Mouse (Mus musculus) gonadal fat pad, adult 2 months (tissue): ENCODE measurements around the gene Prrg2. TPM values are rescaled to one million over a fixed set of nuclear protein-coding genes. Genes with fewer than 3 reads are reported as not detected.

Source experiments
- DNase-seq: peaks from one replicate; pipeline ENCODE4 v3.0.0-alpha.2; 2012; ENCODE audit warnings: low read depth
- polyA plus RNA-seq: library from polyadenylated mRNA; depleted of rRNA; stranded (reverse); fragments of >200 nt; gene quantifications from 2 replicates; pipeline ENCODE4 v1.2.3, GENCODE M21; 2012; rRNA removed

The Prrg2 gene
- polyA plus RNA-seq, 1 experiment = 55.7 TPM

DNA sequence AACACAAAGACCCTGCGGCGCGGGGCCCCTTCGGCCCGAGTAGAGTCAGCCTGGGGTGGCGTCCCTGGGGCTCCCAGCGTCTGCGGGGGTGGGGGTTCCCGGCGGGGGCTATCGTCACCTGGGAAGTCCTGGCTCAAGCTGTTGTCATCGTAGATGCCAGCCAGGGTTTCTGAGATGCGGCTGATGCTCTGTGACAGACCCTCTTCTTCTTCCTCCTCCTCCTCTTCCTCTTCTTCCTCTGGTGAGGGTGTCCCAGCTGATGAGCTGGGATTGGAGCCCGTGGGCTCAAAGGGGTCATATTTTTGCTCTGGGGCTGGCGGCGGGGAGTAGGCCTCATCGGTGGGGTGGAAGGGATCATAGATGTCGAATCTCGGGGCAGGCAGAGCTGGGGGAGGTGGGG, 54.1 kb downstream of the Prrg2 start:
- no peak for DNase-seq

- DNase-seq = no peak
These were observed 54.6 kb downstream of the Prrg2 start for GRCm38 (mm10) chr7:45007846-45008245.

DNA sequence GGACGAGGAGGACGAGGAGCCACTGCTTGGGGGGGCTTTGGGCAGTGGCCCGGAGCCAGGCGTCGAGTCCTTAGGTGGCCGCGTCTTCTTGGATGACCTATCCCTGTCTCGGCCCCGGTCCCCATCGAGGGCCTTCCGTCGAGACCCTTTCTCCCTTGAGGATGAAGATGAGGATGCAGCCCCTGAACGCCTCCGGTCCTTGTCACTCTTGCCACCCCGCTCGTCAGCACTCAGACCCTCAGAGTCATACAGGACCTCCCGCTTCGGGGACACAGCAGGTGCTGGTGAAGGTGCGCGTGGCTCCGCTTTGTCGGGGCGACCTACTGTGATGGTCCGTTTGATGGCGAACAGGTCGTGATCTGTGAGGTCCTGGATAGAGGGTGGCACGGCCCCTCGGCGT, 55.3 kb downstream of the Prrg2 start:
- no peak for DNase-seq

DNA sequence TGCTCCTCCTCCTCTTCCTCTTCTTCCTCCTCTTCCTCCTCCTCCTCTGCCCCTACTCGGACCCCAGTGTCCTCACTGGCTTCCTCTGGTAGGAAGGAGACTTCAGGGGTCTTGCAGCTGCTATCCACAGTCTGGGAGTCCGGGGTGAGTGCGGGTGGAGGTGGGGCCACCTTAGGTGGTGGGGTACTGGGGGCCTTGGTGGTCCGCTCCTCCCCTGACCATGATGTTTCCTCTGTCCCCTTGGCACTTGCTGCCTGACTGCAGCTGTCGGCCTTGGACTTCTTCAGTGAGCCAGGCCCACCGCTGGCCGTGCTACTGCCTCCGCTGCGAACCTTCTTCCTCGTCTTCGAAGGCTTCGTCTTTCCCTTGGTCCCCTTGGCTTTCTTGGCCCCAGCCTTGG, 56.0 kb downstream of the Prrg2 start:
- no peak for DNase-seq

- DNase-seq = no peak
These were observed 57.0 kb downstream of the Prrg2 start for GRCm38 (mm10) chr7:45005321-45005992.

- no peak for DNase-seq
These were observed 57.9 kb downstream of the Prrg2 start for GRCm38 (mm10) chr7:45004546-45004945.

Other genes with a start within 250 kb of the Prrg2 start
- 36.7 and 40.5 TPM in 2 replicates for gene Nup62, start 246.6 kb downstream of the Prrg2 start, polyA plus RNA-seq
- 2.1 and 2.7 TPM in 2 replicates for gene Il4i1, start 246.3 kb downstream of the Prrg2 start, polyA plus RNA-seq
- 139 and 143 TPM in 2 replicates for gene Atf5, start 246.0 kb downstream of the Prrg2 start, polyA plus RNA-seq
- 72.9 and 107 TPM in 2 replicates for gene Akt1s1, start 213.7 kb downstream of the Prrg2 start, polyA plus RNA-seq
- 90.6 and 94.6 TPM in 2 replicates for gene Tbc1d17, start 213.6 kb downstream of the Prrg2 start, polyA plus RNA-seq
- gene Pnkp, start 205.5 kb downstream of the Prrg2 start, polyA plus RNA-seq = 43.4 and 50.8 TPM in 2 replicates
- 243 and 279 TPM in 2 replicates for gene Ptov1, start 192.9 kb downstream of the Prrg2 start, polyA plus RNA-seq
- 95.2 and 106 TPM in 2 replicates for gene Med25, start 170.0 kb downstream of the Prrg2 start, polyA plus RNA-seq
- 34.2 and 34.5 TPM in 2 replicates for gene Fuz, start 166.6 kb downstream of the Prrg2 start, polyA plus RNA-seq
- 88.2 and 99.1 TPM in 2 replicates for gene Ap2a1, start 133.2 kb downstream of the Prrg2 start, polyA plus RNA-seq
- gene Tsks, start 119.5 kb downstream of the Prrg2 start, polyA plus RNA-seq = 3.5 and 4.7 TPM in 2 replicates
- 17.1 and 17.9 TPM in 2 replicates for gene Cpt1c, start 87.8 kb downstream of the Prrg2 start, polyA plus RNA-seq
- gene Prmt1, start 76.1 kb downstream of the Prrg2 start, polyA plus RNA-seq = 211 and 218 TPM in 2 replicates
- gene Irf3, start 65.0 kb downstream of the Prrg2 start, polyA plus RNA-seq = 87.1 and 89.9 TPM in 2 replicates
- 20.3 and 22.0 TPM in 2 replicates for gene Bcl2l12, start 64.0 kb downstream of the Prrg2 start, polyA plus RNA-seq
- gene Scaf1, start 46.3 kb downstream of the Prrg2 start, polyA plus RNA-seq = 48.9 and 60.3 TPM in 2 replicates
- 221 and 291 TPM in 2 replicates for gene Rras, start 44.7 kb downstream of the Prrg2 start, polyA plus RNA-seq
- 5.7 and 10.5 TPM in 2 replicates for gene Prr12, start 9.8 kb downstream of the Prrg2 start, polyA plus RNA-seq
- gene Nosip, start 248 bp downstream of the Prrg2 start, polyA plus RNA-seq = 71.4 and 78.1 TPM in 2 replicates
- 112 and 116 TPM in 2 replicates for gene Rcn3, start 29.5 kb upstream of the Prrg2 start, polyA plus RNA-seq
- 152 and 158 TPM in 2 replicates for gene Fcgrt, start 41.2 kb upstream of the Prrg2 start, polyA plus RNA-seq
- 218 and 429 TPM in 2 replicates for gene Rps11, start 61.8 kb upstream of the Prrg2 start, polyA plus RNA-seq
- 2,573 and 2,702 TPM in 2 replicates for gene Rpl13a, start 66.1 kb upstream of the Prrg2 start, polyA plus RNA-seq
- 3.6 and 5.6 TPM in 2 replicates for gene Gm45713, start 73.6 kb upstream of the Prrg2 start, polyA plus RNA-seq
- gene Flt3l, start 73.8 kb upstream of the Prrg2 start, polyA plus RNA-seq = 37.2 and 42.7 TPM in 2 replicates
- gene Pih1d1, start 91.6 kb upstream of the Prrg2 start, polyA plus RNA-seq = 52.4 and 58.1 TPM in 2 replicates
- gene Aldh16a1, start 91.9 kb upstream of the Prrg2 start, polyA plus RNA-seq = 33.3 and 38.5 TPM in 2 replicates
- 0.86 and 0.95 TPM in 2 replicates for gene Slc17a7, start 101.3 kb upstream of the Prrg2 start, polyA plus RNA-seq
- gene Gfy, start 116.9 kb upstream of the Prrg2 start, polyA plus RNA-seq = not detected in 2 replicates
- gene Pth2, start 118.3 kb upstream of the Prrg2 start, polyA plus RNA-seq = not detected in 2 replicates
- 0.39 and 0.41 TPM in 2 replicates for gene Ccdc155, start 142.2 kb upstream of the Prrg2 start, polyA plus RNA-seq
- 11.5 and 18.9 TPM in 2 replicates for gene Dkkl1, start 149.5 kb upstream of the Prrg2 start, polyA plus RNA-seq
- gene Tead2, start 153.1 kb upstream of the Prrg2 start, polyA plus RNA-seq = 32.6 and 50.1 TPM in 2 replicates
- 19.8 and 24.3 TPM in 2 replicates for gene Cd37, start 176.4 kb upstream of the Prrg2 start, polyA plus RNA-seq
- 0.32 and 0.46 TPM in 2 replicates for gene Slc6a16, start 178.4 kb upstream of the Prrg2 start, polyA plus RNA-seq
- gene Slc6a21, start 214.8 kb upstream of the Prrg2 start, polyA plus RNA-seq = 1.1 and 2.3 TPM in 2 replicates